In genomic region chr15:84766621-84767020, GRCm38 (mm10) we compare ENCODE assay signal across 20 mouse cellular contexts. TPM values are rescaled to one million over a fixed set of nuclear protein-coding genes. Genes with fewer than 3 reads are reported as not detected.
A peak's percentile ranks its signal among the peaks of the same experiment; 100 is the strongest.
DNase-seq lines count a peak whose midpoint lies in the region; ATAC-seq and TF ChIP-seq lines count a peak whose summit lies in the region.
"Had no signal": no experiment of that assay in that cellular context is flagged by ENCODE, and none has a peak within 500 bp of the region (broad histone marks: within the 10 kb centered on the region; RNA-seq: fewer than 3 reads in every experiment).

No protein-coding gene starts in this region.

- H3K27me3 ChIP-seq in lung, embryonic 14.5 days (ENCODE audit: insufficient read depth, low read length): no peaks in the 10 kb centered on the region
- no peaks in the 10 kb centered on the region for H3K27me3 ChIP-seq in ES-Bruce4 (ENCODE audit: control insufficient read depth, insufficient read depth, low read length, poor library complexity, severe bottlenecking)
- H3K27me3 ChIP-seq: heart, embryonic 13.5 days; hindbrain, embryonic 13.5 days; limb, embryonic 12.5 days had no signal

- no peak overlapping the region for H3K9ac ChIP-seq in lung, embryonic 14.5 days
- H3K9ac ChIP-seq in ES-Bruce4 (ENCODE audit: low read depth, poor library complexity, severe bottlenecking): no peak overlapping the region
- H3K9ac ChIP-seq: heart, embryonic 13.5 days; hindbrain, embryonic 13.5 days; limb, embryonic 12.5 days; liver, embryonic 14.5 days had no signal

- DNase-seq in lung, embryonic 14.5 days: peak; percentile 12
- no peak for DNase-seq in lung, postnatal 14 days
- DNase-seq in testis, postnatal 10 days (ENCODE audit: low spot score): peak; percentile 64
- DNase-seq in testis, postnatal 14 days (ENCODE audit: low spot score): no peak
- peak; percentile 39 for DNase-seq in WW6 (ENCODE audit: low read depth, low spot score)
- no peak for DNase-seq in spleen, adult 12 weeks (ENCODE audit: low spot score)
- no peak for DNase-seq in right cerebral cortex, postnatal 36 days (ENCODE audit: low spot score in 2 of 2)
- DNase-seq: cerebellum, adult 9-10 months; gastrocnemius, adult 2 months; heart, adult 11 months; kidney, adult 8-10 months had no signal

- TF ChIP-seq POLR2A in ES-Bruce4 (IDR thresholded peaks at IDR 0.05; ENCODE audit: insufficient read depth, low read length): peak; percentile 17

- H3K4me1 ChIP-seq in lung, embryonic 14.5 days (ENCODE audit: insufficient read depth): no peaks in the 10 kb centered on the region
- H3K4me1 ChIP-seq in ES-Bruce4 (ENCODE audit: control insufficient read depth, insufficient read depth, low read length): no peaks in the 10 kb centered on the region
- H3K4me1 ChIP-seq: heart, embryonic 13.5 days; limb, embryonic 12.5 days had no signal

- ATAC-seq in lung, embryonic 14.5 days (ENCODE audit: insufficient read depth): no peak
- ATAC-seq: inflammation-experienced regulatory T-cells, adult 6 months had no signal

- H3K4me2 ChIP-seq in lung, embryonic 14.5 days: no peak overlapping the region
- H3K4me2 ChIP-seq: heart, embryonic 13.5 days; hindbrain, embryonic 13.5 days; limb, embryonic 12.5 days had no signal

- H3K4me3 ChIP-seq in lung, embryonic 14.5 days (ENCODE audit: low read depth, low read length): no peak overlapping the region
- peak overlapping the region; percentile 40 for H3K4me3 ChIP-seq in ES-Bruce4 (ENCODE audit: low read depth, low read length)
- H3K4me3 ChIP-seq: embryonic facial prominence, embryonic 10.5 days; gastrocnemius, adult 2 months; heart, embryonic 13.5 days; hindbrain, embryonic 13.5 days; limb, embryonic 12.5 days; midbrain, embryonic 10.5 days had no signal

- WGBS in lung, embryonic 14.5 days: 36% methylated on average over 10 of the region's 10 CpGs

- TF ChIP-seq CTCF in lung, embryonic 14.5 days (IDR thresholded peaks at IDR 0.05; ENCODE audit: low read depth): no peak
- TF ChIP-seq CTCF in ES-Bruce4 (IDR thresholded peaks at IDR 0.05; ENCODE audit: low read depth, low read length): no peak

- no peaks in the 10 kb centered on the region for H3K36me3 ChIP-seq in lung, embryonic 14.5 days (ENCODE audit: insufficient read depth)
- no peaks in the 10 kb centered on the region for H3K36me3 ChIP-seq in ES-Bruce4 (ENCODE audit: control insufficient read depth, insufficient read depth, low read length, poor library complexity, severe bottlenecking)
- H3K36me3 ChIP-seq: embryonic facial prominence, embryonic 10.5 days; heart, embryonic 13.5 days; hindbrain, embryonic 13.5 days; limb, embryonic 12.5 days; midbrain, embryonic 10.5 days had no signal

- H3K27ac ChIP-seq in lung, embryonic 14.5 days (ENCODE audit: low read depth): no peak overlapping the region
- no peak overlapping the region for H3K27ac ChIP-seq in ES-Bruce4 (ENCODE audit: insufficient read depth, low read length)
- H3K27ac ChIP-seq: embryonic facial prominence, embryonic 10.5 days; gastrocnemius, adult 2 months; heart, embryonic 13.5 days; hindbrain, embryonic 13.5 days; limb, embryonic 12.5 days; liver, embryonic 14.5 days; macrophage; midbrain, embryonic 10.5 days had no signal

- TF ChIP-seq EP300 in ES-Bruce4 (IDR thresholded peaks at IDR 0.05; ENCODE audit: insufficient read depth, low read depth, low read length): no peak

- no peaks in the 10 kb centered on the region for H3K9me3 ChIP-seq in lung, embryonic 14.5 days (ENCODE audit: low read depth, low read length)
- no peaks in the 10 kb centered on the region for H3K9me3 ChIP-seq in ES-Bruce4 (replicated peaks; ENCODE audit: control insufficient read depth, insufficient read depth, low read length, poor library complexity, severe bottlenecking)
- H3K9me3 ChIP-seq: embryonic facial prominence, embryonic 10.5 days; heart, embryonic 13.5 days; hindbrain, embryonic 13.5 days; limb, embryonic 12.5 days; midbrain, embryonic 10.5 days had no signal

RNA-seq across cellular contexts. Expression of gene Arhgap8, which starts 46.8 kb away (rescaled TPM):
- polyA plus RNA-seq in lung, embryonic 14.5 days (2014; fragmentation: Nextera tagmentation; extraction: Ambion mirVana): 17.4 and 18.1 TPM in 2 replicates
- polyA plus RNA-seq in ES-Bruce4 (2011; ENCODE audit: insufficient read depth, insufficient read length, low read depth, missing spikeins): 41.1 and 43.9 TPM in 2 replicates
- polyA plus RNA-seq: macrophage had no signal

Comparison
In these comparisons a context has a peak if more than half of its experiments do, and no peak if none do; other contexts are left out.
1. DNase-seq: peak in lung, embryonic 14.5 days (single experiment), testis, postnatal 10 days (single experiment) and WW6 (single experiment); none in lung, postnatal 14 days (single experiment), testis, postnatal 14 days (single experiment), spleen, adult 12 weeks (single experiment) and right cerebral cortex, postnatal 36 days (0 of 2).